Mouse (Mus musculus) lung, embryonic 16.5 days (tissue): ENCODE results near the gene Inip. TPM values are rescaled to one million over a fixed set of nuclear protein-coding genes. Genes with fewer than 3 reads are reported as not detected.

ENCODE experiments used
- ATAC-seq: fragments of 200-750 bp; cut with Nextera tagmentation; 2 replicates; pipeline ENCODE4 v1.8.0; 2017; ENCODE audit warnings: low read depth, mild to moderate bottlenecking, moderate library complexity
- H3K27ac ChIP-seq: fragments of 300-500 bp; sonication (generic); 2 replicates; pipeline ENCODE4 v1.5.1; 2014; ENCODE audit warnings: mild to moderate bottlenecking, control low read depth, low read length
- H3K27me3 ChIP-seq: fragments of 300-500 bp; sonication (generic); 2 replicates; pipeline ENCODE4 v1.6.1; 2014; ENCODE audit warnings: low read depth, low read length, mixed read lengths; ENCODE audit not compliant: control insufficient read depth, insufficient read depth
- H3K36me3 ChIP-seq: fragments of 300-500 bp; sonication (generic); 2 replicates; pipeline ENCODE4 v1.6.1; 2014; ENCODE audit warnings: low read length; ENCODE audit not compliant: control insufficient read depth, insufficient read depth
- H3K4me1 ChIP-seq: fragments of 300-500 bp; sonication (generic); replicated peaks from 2 replicates; pipeline ENCODE4 v1.6.1; 2014; ENCODE audit warnings: low read length, mixed read lengths; ENCODE audit not compliant: control insufficient read depth, insufficient read depth
- H3K4me2 ChIP-seq: fragments of 300-500 bp; sonication (generic); 2 replicates; pipeline ENCODE4 v1.6.1; 2014; ENCODE audit warnings: low read depth, low read length, control low read depth
- H3K4me3 ChIP-seq: fragments of 300-500 bp; sonication (generic); 2 replicates; pipeline ENCODE4 v1.5.1; 2014; ENCODE audit warnings: mild to moderate bottlenecking, low read length, control low read depth
- H3K9ac ChIP-seq: fragments of 300-500 bp; sonication (generic); 2 replicates; pipeline ENCODE4 v1.6.1; 2014; ENCODE audit warnings: low read length, control low read depth
- H3K9me3 ChIP-seq: fragments of 300-500 bp; sonication (generic); 2 replicates; pipeline ENCODE4 v1.6.1; 2016; ENCODE audit warnings: low read length; ENCODE audit not compliant: control insufficient read depth
- WGBS: fragments of 180-500 bp; shearing (Covaris S2); extraction: QIAGEN DNeasy Blood & Tissue Kit; methylation state at CpG from one replicate; pipeline ENCODE4 v1.1.7; 2014; 5-methylcytosine and 5-hydroxymethylcytosine counted together
- polyA plus RNA-seq: library from polyadenylated mRNA; unstranded; fragments of >200 nt; fragmentation: Nextera tagmentation; extraction: Ambion mirVana; gene quantifications from 2 replicates; pipeline ENCODE4 v1.2.1, GENCODE M21; 2015

Gene Inip
- polyA plus RNA-seq, 1 experiment from 2014 or later: 47.7 TPM

DNA sequence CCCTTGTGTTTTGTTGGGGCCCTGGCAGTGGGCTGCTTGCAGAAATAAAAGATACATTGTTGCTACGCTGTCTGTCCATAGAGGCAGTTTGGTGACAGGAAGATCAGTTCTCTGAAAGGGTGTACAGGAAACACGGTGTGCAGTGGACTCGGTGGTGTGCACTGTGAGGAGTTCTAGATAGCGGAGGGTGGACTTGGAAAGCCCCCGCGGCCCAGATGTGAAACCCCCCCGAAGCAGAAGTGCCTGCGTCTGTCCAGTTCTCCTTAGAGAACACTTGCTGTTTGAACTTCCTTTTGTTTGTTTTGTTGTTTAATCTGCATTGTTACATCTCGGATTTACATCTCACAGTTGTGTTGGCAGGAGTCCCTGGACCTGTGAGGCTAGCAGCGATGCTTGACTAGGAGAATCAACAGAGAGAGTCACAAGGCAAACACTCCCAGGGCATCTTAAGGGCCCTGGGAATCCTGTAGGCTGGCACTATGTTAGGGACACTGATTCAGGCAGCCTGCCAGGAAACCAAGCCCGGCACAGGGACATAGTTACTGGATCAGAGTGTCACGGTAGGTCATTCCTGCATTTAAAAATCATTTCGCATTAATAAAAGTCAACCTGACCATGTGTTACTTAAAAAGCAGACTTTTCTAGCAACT is 47.8 kb downstream of the Inip start:
- no peak overlapping the region for H3K4me2 ChIP-seq
- peak; percentile 57 for ATAC-seq
- H3K9ac ChIP-seq: no peak overlapping the region

DNA sequence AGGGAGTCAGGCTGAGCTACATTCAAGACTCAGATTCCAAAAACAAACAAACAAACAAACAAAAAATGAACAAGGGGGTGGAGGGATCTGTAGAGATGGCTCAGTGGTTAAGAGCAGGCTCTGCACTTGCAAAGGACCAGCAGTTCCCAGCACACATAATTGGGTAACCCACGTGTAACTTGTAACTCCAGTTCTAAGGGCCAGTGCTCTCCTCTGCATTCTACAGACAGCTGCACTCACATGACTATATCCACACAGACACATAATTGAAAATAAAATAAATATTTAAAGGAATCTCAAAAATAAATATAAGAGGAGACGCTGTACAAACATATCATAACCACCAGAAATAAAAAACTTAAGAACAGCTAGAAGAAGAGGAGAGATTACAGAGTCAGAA is 61.5 kb downstream of the Inip start:
- WGBS: 34% methylated on average over 2 of the region's 2 CpGs
- no peaks in the 10 kb centered on the region for H3K27me3 ChIP-seq
- H3K4me3 ChIP-seq: no peak overlapping the region
- H3K36me3 ChIP-seq: no peaks in the 10 kb centered on the region; the same call in 1 of the 2 replicates
- no peak overlapping the region for H3K4me2 ChIP-seq
- H3K4me1 ChIP-seq: no peaks in the 10 kb centered on the region
- no peaks in the 10 kb centered on the region for H3K9me3 ChIP-seq
- ATAC-seq: peak; percentile 66; the same call in 1 of the 2 replicates
- H3K27ac ChIP-seq: no peak overlapping the region
- no peak overlapping the region for H3K9ac ChIP-seq

More for the DNA sequence above, 47.8 kb downstream of the Inip start:
- no peaks in the 10 kb centered on the region for H3K27me3 ChIP-seq
- WGBS: 34% methylated on average over 13 of the region's 13 CpGs
- H3K27ac ChIP-seq: no peak overlapping the region
- H3K9me3 ChIP-seq: no peaks in the 10 kb centered on the region
- peaks cover 16% of the 10 kb centered on the region for H3K4me1 ChIP-seq
- no peaks in the 10 kb centered on the region for H3K36me3 ChIP-seq
- H3K4me3 ChIP-seq: no peak overlapping the region

DNA sequence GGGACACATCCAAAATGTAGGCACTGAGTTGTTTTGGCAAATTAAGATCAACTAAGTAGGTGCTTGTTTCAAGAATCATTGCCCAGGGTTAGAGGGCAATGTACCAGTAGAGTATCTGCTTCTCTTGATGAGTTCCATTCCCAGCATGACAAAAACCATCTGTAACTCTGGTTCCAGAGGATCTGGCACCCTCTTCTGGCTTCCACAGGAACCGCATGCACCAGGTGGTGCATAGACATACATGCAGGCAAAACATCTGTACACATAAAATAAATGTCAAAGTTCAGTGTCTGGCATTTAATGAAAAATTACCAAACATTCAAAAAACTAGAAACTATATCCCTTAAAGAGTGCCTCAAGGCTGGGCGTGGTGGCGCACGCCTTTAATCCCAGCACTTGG is 62.1 kb downstream of the Inip start:
- no peaks in the 10 kb centered on the region for H3K9me3 ChIP-seq
- H3K4me3 ChIP-seq: no peak overlapping the region
- 97% methylated on average over 4 of the region's 4 CpGs for WGBS
- no peak overlapping the region for H3K27ac ChIP-seq
- no peaks in the 10 kb centered on the region for H3K27me3 ChIP-seq
- H3K36me3 ChIP-seq: no peaks in the 10 kb centered on the region; the same call in 1 of the 2 replicates
- no peaks in the 10 kb centered on the region for H3K4me1 ChIP-seq
- H3K9ac ChIP-seq: no peak overlapping the region
- H3K4me2 ChIP-seq: no peak overlapping the region
- no peak for ATAC-seq

DNA sequence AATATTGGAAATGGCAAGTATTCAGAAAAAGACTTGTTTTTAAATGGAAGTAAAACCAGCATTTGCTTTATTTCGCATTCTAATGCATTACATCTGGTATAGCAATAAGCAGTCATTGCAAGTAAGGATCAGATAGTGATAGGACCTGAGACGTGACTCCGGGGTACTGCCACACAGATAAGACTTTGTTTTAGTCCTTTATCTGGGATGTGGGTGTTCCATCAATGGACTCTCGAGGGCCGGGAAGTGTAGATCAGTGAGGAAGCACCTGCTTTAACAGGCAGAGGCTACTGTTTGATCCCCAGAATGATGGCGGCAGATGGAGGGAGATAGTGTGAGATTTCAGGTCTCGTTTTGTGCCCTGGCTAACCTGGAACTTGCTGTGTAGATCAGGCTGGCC is 69.8 kb downstream of the Inip start:
- no peaks in the 10 kb centered on the region for H3K9me3 ChIP-seq
- H3K4me2 ChIP-seq: no peak overlapping the region
- H3K9ac ChIP-seq: no peak overlapping the region
- no peak overlapping the region for H3K27ac ChIP-seq
- H3K4me3 ChIP-seq: no peak overlapping the region
- H3K36me3 ChIP-seq: no peaks in the 10 kb centered on the region
- ATAC-seq: no peak
- WGBS: 83% methylated on average over 7 of the region's 7 CpGs
- H3K4me1 ChIP-seq: no peaks in the 10 kb centered on the region
- H3K27me3 ChIP-seq: no peaks in the 10 kb centered on the region

DNA sequence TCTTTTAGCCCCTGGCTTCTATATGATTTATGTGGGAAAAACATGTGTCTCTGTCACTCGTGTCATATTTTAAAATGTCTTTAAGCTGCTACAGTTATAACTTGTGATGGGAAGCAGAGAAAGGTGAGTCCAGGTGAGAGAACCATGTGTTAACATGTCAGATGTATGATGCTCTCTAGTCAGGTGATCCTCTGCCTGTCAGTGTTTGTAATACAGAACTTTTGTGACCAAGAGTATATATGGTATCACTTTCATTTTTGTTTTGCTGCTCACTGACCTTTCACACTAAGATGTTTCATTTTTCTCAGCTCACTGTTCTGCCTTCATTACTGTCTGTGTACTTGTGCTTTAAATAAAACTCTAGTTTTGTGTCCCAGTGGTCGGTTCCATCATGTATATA is 72.5 kb downstream of the Inip start:
- H3K9me3 ChIP-seq: no peaks in the 10 kb centered on the region
- no peak overlapping the region for H3K27ac ChIP-seq
- no peak for ATAC-seq
- H3K27me3 ChIP-seq: no peaks in the 10 kb centered on the region
- WGBS: 75% methylated on average over 2 of the region's 2 CpGs
- H3K4me3 ChIP-seq: no peak overlapping the region
- no peak overlapping the region for H3K9ac ChIP-seq
- H3K4me1 ChIP-seq: no peaks in the 10 kb centered on the region
- no peaks in the 10 kb centered on the region for H3K36me3 ChIP-seq
- H3K4me2 ChIP-seq: no peak overlapping the region

DNA sequence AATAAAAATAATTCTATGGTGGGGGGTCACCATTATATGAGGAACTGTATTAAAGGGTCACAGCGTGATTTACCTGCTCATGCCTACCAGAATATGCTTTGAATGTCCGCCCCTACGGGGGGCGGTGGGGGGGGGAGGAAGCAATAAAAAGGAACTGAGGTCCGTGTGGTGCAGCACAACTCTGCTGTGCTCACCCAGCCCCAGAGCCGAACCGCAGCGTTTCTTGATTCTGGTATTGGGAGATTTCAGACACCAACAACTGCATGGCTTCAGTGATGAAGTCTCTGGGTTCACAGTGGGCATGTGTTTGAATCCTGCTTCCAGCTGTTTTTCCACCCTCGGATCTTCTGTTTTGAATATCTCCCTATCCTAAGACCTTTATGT is 73.5 kb downstream of the Inip start:
- WGBS: 74% methylated on average over 9 of the region's 9 CpGs
- H3K4me2 ChIP-seq: no peak overlapping the region
- no peak overlapping the region for H3K9ac ChIP-seq
- no peak overlapping the region for H3K27ac ChIP-seq
- no peaks in the 10 kb centered on the region for H3K27me3 ChIP-seq
- H3K4me3 ChIP-seq: no peak overlapping the region
- no peaks in the 10 kb centered on the region for H3K9me3 ChIP-seq
- no peak for ATAC-seq
- H3K4me1 ChIP-seq: no peaks in the 10 kb centered on the region
- no peaks in the 10 kb centered on the region for H3K36me3 ChIP-seq

DNA sequence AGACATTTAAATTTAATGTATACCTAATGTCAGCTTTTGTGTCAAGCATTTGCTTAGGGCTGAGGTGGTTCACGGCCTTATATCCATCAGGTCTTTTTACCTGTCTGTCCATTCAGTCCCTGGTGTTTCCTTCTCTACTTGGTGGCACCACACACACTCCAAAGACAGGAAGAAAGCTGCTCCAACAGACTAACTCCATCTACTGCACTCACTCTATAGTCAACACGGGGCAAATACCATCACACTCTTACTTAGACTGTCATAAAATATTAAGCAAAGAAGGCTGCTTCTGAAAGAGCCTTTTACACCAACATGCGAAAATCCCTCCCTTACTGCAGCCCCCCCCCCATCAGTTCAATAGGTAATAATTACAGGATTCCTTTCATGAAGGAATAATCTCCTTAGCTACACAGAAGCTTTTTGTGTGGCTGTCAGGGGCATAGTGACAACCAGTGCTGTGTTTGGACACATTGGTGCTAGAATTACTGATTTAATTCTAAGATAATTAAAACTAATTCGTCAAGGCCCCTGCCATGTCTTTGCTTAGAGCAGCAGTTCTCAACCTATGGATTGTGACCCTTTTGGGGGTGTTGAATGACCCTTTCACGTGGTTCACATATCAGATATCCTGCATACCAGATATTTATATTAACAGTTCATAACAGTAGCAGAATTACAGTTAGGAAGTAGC is 74.1 kb downstream of the Inip start:
- no peak overlapping the region for H3K4me3 ChIP-seq

DNA sequence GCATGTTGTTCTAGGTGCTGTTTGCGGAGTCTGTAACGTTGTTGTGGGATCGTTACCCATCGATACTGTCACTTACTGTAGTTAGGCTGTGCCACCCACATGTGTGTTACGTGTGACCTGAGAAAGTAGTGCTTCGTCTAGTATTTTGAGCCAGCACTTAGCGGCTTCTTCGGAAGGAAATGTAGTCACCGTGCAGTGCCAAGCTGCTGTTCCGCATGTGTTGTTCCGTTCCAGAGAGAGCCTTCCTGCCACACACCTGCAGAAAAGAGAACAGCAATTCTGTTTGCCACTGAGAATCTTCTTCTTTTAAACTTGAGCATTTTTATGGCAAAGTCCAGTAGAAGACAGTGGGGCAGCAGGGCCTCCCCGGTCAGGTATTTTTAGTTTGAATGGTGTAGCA is 74.9 kb downstream of the Inip start:
- Histone ChIP-seq H3K36me3 (no peaks in the 10 kb centered on the region), H3K4me2 (no peak overlapping the region), H3K4me1 (no peaks in the 10 kb centered on the region), H3K27ac (no peak overlapping the region), H3K27me3 (no peaks in the 10 kb centered on the region), H3K4me3 (no peak overlapping the region), H3K9ac (no peak overlapping the region), H3K9me3 (no peaks in the 10 kb centered on the region)
- WGBS: 93% methylated on average over 12 of the region's 12 CpGs
- no peak for ATAC-seq

More for the DNA sequence above, 74.1 kb downstream of the Inip start:
- H3K4me1 ChIP-seq: no peaks in the 10 kb centered on the region
- no peaks in the 10 kb centered on the region for H3K36me3 ChIP-seq
- no peak overlapping the region for H3K4me2 ChIP-seq
- no peaks in the 10 kb centered on the region for H3K27me3 ChIP-seq
- 67% methylated on average over 5 of the region's 5 CpGs for WGBS
- no peak overlapping the region for H3K9ac ChIP-seq
- no peak for ATAC-seq
- H3K9me3 ChIP-seq: no peaks in the 10 kb centered on the region
- H3K27ac ChIP-seq: no peak overlapping the region

DNA sequence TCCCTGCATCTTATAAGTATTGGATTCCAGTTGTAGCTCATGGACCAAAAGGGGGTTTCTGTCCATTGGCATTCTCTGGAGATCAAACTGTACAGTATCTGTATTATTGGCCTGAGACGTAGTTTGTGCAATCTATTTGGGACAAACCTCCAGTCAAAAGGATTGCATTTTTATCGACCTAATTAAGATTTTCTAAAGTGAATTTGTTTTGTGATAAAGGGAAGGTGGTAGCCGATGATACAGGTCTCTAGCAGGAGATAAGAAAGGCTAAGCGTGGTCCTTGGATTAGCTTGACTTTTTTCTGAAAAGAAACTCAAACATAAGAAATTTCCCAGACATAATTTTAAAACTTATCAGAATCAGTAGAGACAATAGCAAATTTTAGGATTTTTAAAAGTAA is 75.8 kb downstream of the Inip start:
- Histone ChIP-seq H3K27me3 (no peaks in the 10 kb centered on the region), H3K9ac (no peak overlapping the region), H3K4me2 (no peak overlapping the region), H3K36me3 (no peaks in the 10 kb centered on the region), H3K27ac (no peak overlapping the region), H3K9me3 (no peaks in the 10 kb centered on the region), H3K4me1 (no peaks in the 10 kb centered on the region), H3K4me3 (no peak overlapping the region)
- WGBS: 70% methylated on average over 4 of the region's 4 CpGs
- no peak for ATAC-seq
